Mouse (Mus musculus) CH12.LX (cell line): ENCODE measurements around the gene Polr1b. TPM values are rescaled to one million over a fixed set of nuclear protein-coding genes. Genes with fewer than 3 reads are reported as not detected.

Experiments
- DNase-seq: peaks from one replicate; pipeline ENCODE4 v3.0.0-alpha.2; 2013; ENCODE audit errors: extremely low read depth
- H3K27ac ChIP-seq: 2 replicates; pipeline ENCODE4 v1.5.1; 2012; ENCODE audit warnings: low read depth, mild to moderate bottlenecking, control low read depth, moderate library complexity; ENCODE audit not compliant: insufficient read depth
- H3K27me3 ChIP-seq: replicated peaks from 2 replicates; pipeline ENCODE3; 2012; ENCODE audit warnings: inconsistent platforms
- H3K36me3 ChIP-seq, 2 experiments: replicated peaks in 1 of 2; 2 replicates each; pipeline versions ENCODE3 to v1.6.1; 2012; ENCODE audit warnings: inconsistent platforms in 1 of 2, low read length in 1 of 2, mild to moderate bottlenecking in 1 of 2, mixed read lengths in 1 of 2, moderate library complexity in 1 of 2; ENCODE audit not compliant: control insufficient read depth in 1 of 2, insufficient read depth in 1 of 2
- H3K4me1 ChIP-seq, 2 experiments: 2 replicates each; pipeline ENCODE4 v1.6.1; 2012; ENCODE audit warnings: inconsistent platforms in 1 of 2, moderate library complexity in 1 of 2; ENCODE audit not compliant: insufficient read depth in 2 of 2, control insufficient read depth in 1 of 2
- H3K4me2 ChIP-seq: 2 replicates; pipeline ENCODE4 v1.6.1; 2012; ENCODE audit warnings: low read depth, mild to moderate bottlenecking, control low read depth; ENCODE audit not compliant: poor library complexity, insufficient read depth, severe bottlenecking
- H3K4me3 ChIP-seq, 3 experiments: fragments of 150-350 bp in 1 of 3; sonication (generic) in 1 of 3; replicated peaks in 1 of 3; 2 replicates each; pipeline versions ENCODE3 to v1.5.1; 2011 to 2012; ENCODE audit warnings: low read depth in 2 of 3, low read length in 2 of 3, mild to moderate bottlenecking in 2 of 3, moderate library complexity in 2 of 3, control low read depth in 1 of 3, improper control_type of control experiment in 1 of 3, inconsistent platforms in 1 of 3, mixed read lengths in 1 of 3; ENCODE audit not compliant: poor library complexity in 1 of 3
- H3K79me2 ChIP-seq: replicated peaks from 2 replicates; pipeline ENCODE4 v1.6.1; 2012; ENCODE audit warnings: mild to moderate bottlenecking, moderate library complexity; ENCODE audit not compliant: control insufficient read depth, poor library complexity, insufficient read depth, severe bottlenecking; ENCODE audit errors: extremely low read depth
- H3K9ac ChIP-seq: 2 replicates; pipeline ENCODE4 v1.6.1; 2012; ENCODE audit warnings: low read depth, mild to moderate bottlenecking, control low read depth, moderate library complexity; ENCODE audit not compliant: insufficient read depth
- H3K9me3 ChIP-seq: replicated peaks from 2 replicates; pipeline ENCODE3; 2012; ENCODE audit warnings: low read length, inconsistent platforms, mixed read lengths
- ETS1 ChIP-seq: conservative IDR thresholded peaks from 2 replicates; pipeline ENCODE4 v1.6.1; 2012; ENCODE audit warnings: low read depth, mild to moderate bottlenecking, inconsistent platforms, low read length, improper control_type of control experiment, moderate library complexity
- USF1 ChIP-seq: IDR thresholded peaks from 2 replicates; pipeline ENCODE4 v1.6.1; 2014; ENCODE audit warnings: low read depth, mild to moderate bottlenecking, inconsistent platforms, low read length, improper control_type of control experiment
- dilution Hi-C: fragments of 300-500 bp; cut with MboI; formaldehyde crosslinking; loops from 2 replicates; pipeline ENCODE4 v1.14.3; 2020; ENCODE audit warnings: low sequenced_read_pairs; ENCODE audit not compliant: extremely low pct_unique_long_range_greater_than_20kb, extremely low pct_ligation_motif_present
- in situ Hi-C: fragments of 300-500 bp; cut with MboI; formaldehyde crosslinking; loops from 3 replicates; pipeline ENCODE4 v1.14.3; 2019; ENCODE audit warnings: low sequenced_read_pairs, low pct_ligation_motif_present, low pct_unique_long_range_greater_than_20kb, mixed read lengths
- polyA plus RNA-seq: library from polyadenylated mRNA; unstranded; fragments of >175 nt; gene quantifications from 2 replicates; pipeline ENCODE4 v1.2.1, GENCODE M21; 2012; ENCODE audit warnings: low read depth; ENCODE audit not compliant: insufficient read length
- total RNA-seq, 2 experiments: library from RNA; depleted of rRNA; stranded (reverse); fragments of 300-350 nt in 1 of 2; fragments of >200 nt in 1 of 2; gene quantifications; 2 replicates each; pipeline ENCODE4 v1.2.3; 2012 to 2014

The Polr1b gene
- total and polyA plus RNA-seq, 3 experiments, result 68.0 to 83.1 (median 70.5) TPM

DNA sequence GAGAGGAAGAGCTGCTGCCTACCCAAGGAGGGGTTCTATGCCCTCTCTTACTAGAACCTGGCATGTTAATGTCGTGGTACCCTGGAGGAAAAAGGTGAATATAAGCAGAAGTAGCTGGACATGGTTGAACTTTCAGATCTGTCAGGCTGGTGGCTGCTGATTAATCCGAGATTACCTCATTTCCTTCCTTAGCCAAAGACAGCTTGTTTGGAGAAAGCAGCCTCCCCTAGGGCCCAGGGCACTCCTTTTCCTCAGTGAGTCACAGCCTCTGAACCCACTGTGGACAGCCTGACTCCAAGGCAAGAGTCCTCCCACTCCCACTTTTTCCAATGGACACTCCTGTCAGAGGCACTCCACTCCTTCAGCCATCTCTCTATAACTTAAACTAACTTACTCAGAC is 74.8 kb downstream of the Polr1b start:
- dilution Hi-C loops (no loop called here), in situ Hi-C loops (loop anchor here (5.0 kb wide), 1 partner anchor 82 kb away; no protein-coding TSS in a partner anchor)
- Histone ChIP-seq H3K27ac (no peak overlapping the region), H3K79me2 (no peaks in the 10 kb centered on the region), H3K9ac (no peak overlapping the region), H3K9me3 (no peaks in the 10 kb centered on the region), H3K4me2 (no peak overlapping the region), H3K27me3 (no peaks in the 10 kb centered on the region), H3K4me1 (peaks cover 16 to 67% of the 10 kb centered on the region in 2 experiments), H3K4me3 (no peak overlapping the region), H3K36me3 (no peaks in the 10 kb centered on the region)
- peak; percentile 42 for DNase-seq
- TF ChIP-seq ETS1, result 0 out of 2 replicates have a peak, but pooled peaks have one; percentile 17
- no peak for TF ChIP-seq USF1

Other genes starting within 250 kb of the Polr1b start
- not detected in 2 replicates for gene Fbln7, start 238.0 kb upstream of the Polr1b start, total RNA-seq (2012; rRNA removed)
- not detected in 2 replicates for gene Fbln7, start 238.0 kb upstream of the Polr1b start, total RNA-seq (2014; rRNA removed)
- not detected in 2 replicates for gene Fbln7, start 238.0 kb upstream of the Polr1b start, polyA plus RNA-seq
- gene Zc3h8, start 156.9 kb upstream of the Polr1b start, total RNA-seq (2012; rRNA removed), result 8.1 and 10.2 TPM in 2 replicates
- 11.7 and 15.3 TPM in 2 replicates for gene Zc3h8, start 156.9 kb upstream of the Polr1b start, total RNA-seq (2014; rRNA removed)
- 15.2 and 20.2 TPM in 2 replicates for gene Zc3h8, start 156.9 kb upstream of the Polr1b start, polyA plus RNA-seq
- gene Zc3h6, start 133.6 kb upstream of the Polr1b start, total RNA-seq (2012; rRNA removed), result 0.55 and 0.64 TPM in 2 replicates
- 0.65 and 0.72 TPM in 2 replicates for gene Zc3h6, start 133.6 kb upstream of the Polr1b start, total RNA-seq (2014; rRNA removed)
- 0.57 and 0.59 TPM in 2 replicates for gene Zc3h6, start 133.6 kb upstream of the Polr1b start, polyA plus RNA-seq
- gene Gm10762, start 133.3 kb upstream of the Polr1b start, total RNA-seq (2012; rRNA removed), result 3.3 and 3.4 TPM in 2 replicates
- 2.9 and 3.9 TPM in 2 replicates for gene Gm10762, start 133.3 kb upstream of the Polr1b start, total RNA-seq (2014; rRNA removed)
- gene Gm10762, start 133.3 kb upstream of the Polr1b start, polyA plus RNA-seq, result 3.0 and 3.3 TPM in 2 replicates
- not detected in 2 replicates for gene Vinac1, start 52.8 kb upstream of the Polr1b start, total RNA-seq (2012; rRNA removed)
- not detected in 2 replicates for gene Vinac1, start 52.8 kb upstream of the Polr1b start, total RNA-seq (2014; rRNA removed)
- gene Vinac1, start 52.8 kb upstream of the Polr1b start, polyA plus RNA-seq, result 0.06 TPM in 1 of 2 replicates, not detected in the other
- 1.6 and 1.8 TPM in 2 replicates for gene Ttl, start 35.1 kb upstream of the Polr1b start, total RNA-seq (2012; rRNA removed)
- 2.7 and 3.1 TPM in 2 replicates for gene Ttl, start 35.1 kb upstream of the Polr1b start, total RNA-seq (2014; rRNA removed)
- 2.9 and 4.0 TPM in 2 replicates for gene Ttl, start 35.1 kb upstream of the Polr1b start, polyA plus RNA-seq
- 14.3 and 24.1 TPM in 2 replicates for gene Chchd5, start 28.7 kb downstream of the Polr1b start, total RNA-seq (2012; rRNA removed)
- gene Chchd5, start 28.7 kb downstream of the Polr1b start, total RNA-seq (2014; rRNA removed), result 20.5 and 23.4 TPM in 2 replicates
- gene Chchd5, start 28.7 kb downstream of the Polr1b start, polyA plus RNA-seq, result 17.8 and 20.8 TPM in 2 replicates
- gene Slc20a1, start 97.8 kb downstream of the Polr1b start, total RNA-seq (2012; rRNA removed), result 43.1 and 47.2 TPM in 2 replicates
- 72.1 and 77.3 TPM in 2 replicates for gene Slc20a1, start 97.8 kb downstream of the Polr1b start, total RNA-seq (2014; rRNA removed)
- gene Slc20a1, start 97.8 kb downstream of the Polr1b start, polyA plus RNA-seq, result 78.2 and 95.1 TPM in 2 replicates
- gene Ckap2l, start 196.2 kb downstream of the Polr1b start, total RNA-seq (2012; rRNA removed), result 13.3 and 15.0 TPM in 2 replicates
- gene Ckap2l, start 196.2 kb downstream of the Polr1b start, total RNA-seq (2014; rRNA removed), result 22.6 and 23.6 TPM in 2 replicates
- gene Ckap2l, start 196.2 kb downstream of the Polr1b start, polyA plus RNA-seq, result 30.5 and 35.6 TPM in 2 replicates
- gene Il1a, start 209.0 kb downstream of the Polr1b start, total RNA-seq (2012; rRNA removed), result 0.04 TPM in 1 of 2 replicates, not detected in the other
- 0.17 TPM in 1 of 2 replicates, not detected in the other for gene Il1a, start 209.0 kb downstream of the Polr1b start, total RNA-seq (2014; rRNA removed)
- gene Il1a, start 209.0 kb downstream of the Polr1b start, polyA plus RNA-seq, result 0.13 TPM in 1 of 2 replicates, not detected in the other